Mouse (Mus musculus): ENCODE results near the gene Smtnl1. TPM values are rescaled to one million over a fixed set of nuclear protein-coding genes. Genes with fewer than 3 reads are reported as not detected.

Gene Smtnl1
- total and polyA plus RNA-seq, 3 experiments = not detected

DNA sequence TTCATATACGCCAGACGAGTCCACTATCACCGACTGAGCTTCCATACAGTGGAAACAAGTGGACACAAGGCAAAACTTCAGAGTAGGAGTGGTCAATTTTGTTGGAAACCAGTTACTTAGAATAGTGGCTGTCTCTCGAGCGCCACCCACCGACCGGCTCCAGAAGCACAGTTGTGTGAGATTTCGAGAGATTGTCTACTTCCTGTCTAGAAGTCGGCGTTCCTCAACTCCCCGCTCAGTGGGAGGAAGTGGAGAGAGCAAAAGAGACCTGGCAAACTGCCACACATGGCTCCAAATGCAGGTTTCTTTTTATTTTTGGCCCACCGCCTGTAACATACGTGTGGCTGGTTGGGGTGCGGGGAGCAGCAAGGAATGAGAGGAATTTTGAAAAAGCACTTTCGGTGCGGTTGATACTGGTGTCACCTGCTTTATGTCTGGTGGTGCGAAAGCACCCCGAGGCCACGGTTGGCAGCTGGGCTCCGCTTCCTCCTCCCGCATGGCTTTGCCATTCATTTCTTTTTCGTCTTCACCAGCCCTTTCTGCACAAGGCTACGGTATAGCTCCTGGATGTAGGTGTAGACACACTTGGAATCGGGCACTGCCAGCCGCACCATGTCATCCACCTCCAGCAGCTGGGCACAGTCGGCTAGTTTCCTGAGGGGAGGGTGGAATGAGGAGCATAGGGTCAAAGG is 11.4 kb downstream of the Smtnl1 start (continued):
- TF ChIP-seq MYB (IDR thresholded peaks at IDR 0.05; ENCODE audit: low read depth, low read length) = no peak
- TF ChIP-seq GABPA (IDR thresholded peaks at IDR 0.05; ENCODE audit: low read depth, low read length) = no peak
- TF ChIP-seq POLR2AphosphoS2 (IDR thresholded peaks at IDR 0.05; ENCODE audit: low read length) = no peak
- 0 out of 2 replicates have a peak, but pooled peaks have one; percentile 24 for TF ChIP-seq MEF2A (IDR thresholded peaks at IDR 0.05; ENCODE audit: extremely low read depth, insufficient replicate concordance, low read depth, low read length, poor library complexity, severe bottlenecking)
- peak in 1 of 2 experiments; percentile 25; a peak in 2 of 4 replicates for TF ChIP-seq EP300 (IDR thresholded peaks at IDR 0.05; ENCODE audit: low read depth in 1 of 2, low read length in 2 of 2)
- TF ChIP-seq POLR2AphosphoS5 (IDR thresholded peaks at IDR 0.05; ENCODE audit: borderline replicate concordance, low read depth, low read length) = no peak
- TF ChIP-seq BHLHE40 (IDR thresholded peaks at IDR 0.05; ENCODE audit: borderline replicate concordance, low read depth, low read length) = peak; percentile 40; the same call in 1 of the 2 replicates

GRCm38 (mm10) chr2:84810526-84810885 is 11.9 kb downstream of the Smtnl1 start:
- no peak overlapping the region for H3K4me3 ChIP-seq (ENCODE audit: control insufficient read depth in 1 of 2, insufficient read depth in 1 of 2, low read depth in 2 of 2, low read length in 2 of 2)
- no peaks in the 10 kb centered on the region for H3K9me3 ChIP-seq (replicated peaks; ENCODE audit: insufficient read depth, low read length)
- no peak overlapping the region for H3K27ac ChIP-seq (ENCODE audit: control insufficient read depth, low read depth, low read length)
- no peaks in the 10 kb centered on the region for H3K79me2 ChIP-seq (ENCODE audit: control insufficient read depth, insufficient read depth, low read length, poor library complexity)
- H3K9ac ChIP-seq (ENCODE audit: control insufficient read depth, low read depth, low read length, poor library complexity, severe bottlenecking) = no peak overlapping the region
- H3K27me3 ChIP-seq (ENCODE audit: control insufficient read depth in 1 of 2, insufficient read depth in 2 of 2, low read length in 2 of 2) = no peaks in the 10 kb centered on the region
- TF ChIP-seq ZKSCAN1 (IDR thresholded peaks at IDR 0.05; ENCODE audit: low read depth, low read length) (no peak), ZMIZ1 (IDR thresholded peaks at IDR 0.05; ENCODE audit: low read depth, low read length) (no peak), RCOR1 (IDR thresholded peaks at IDR 0.05; ENCODE audit: low read depth, low read length) (no peak), E2F4 (IDR thresholded peaks at IDR 0.05; ENCODE audit: borderline replicate concordance, low read depth, low read length) (no peak), MXI1 (IDR thresholded peaks at IDR 0.05; ENCODE audit: low read depth, low read length) (no peak), GABPA (IDR thresholded peaks at IDR 0.05; ENCODE audit: low read depth, low read length) (no peak), USF1 (IDR thresholded peaks at IDR 0.05; ENCODE audit: low read depth, low read length) (no peak), POLR2AphosphoS5 (IDR thresholded peaks at IDR 0.05; ENCODE audit: borderline replicate concordance, low read depth, low read length) (no peak), POLR2A (IDR thresholded peaks at IDR 0.05; ENCODE audit: control insufficient read depth in 1 of 2, insufficient read depth in 1 of 2, low read depth in 1 of 2, low read length in 2 of 2, poor library complexity in 1 of 2) (no peak), POLR2AphosphoS2 (IDR thresholded peaks at IDR 0.05; ENCODE audit: low read length) (no peak), MAZ (IDR thresholded peaks at IDR 0.05; ENCODE audit: low read depth, low read length) (no peak), KAT2A (conservative IDR thresholded peaks at IDR 0.05; ENCODE audit: low read depth, low read length) (no peak), USF2 (IDR thresholded peaks at IDR 0.05; ENCODE audit: borderline replicate concordance in 1 of 2, insufficient read depth in 1 of 2, low read depth in 1 of 2, low read length in 2 of 2) (no peak), MAFK (IDR thresholded peaks at IDR 0.05; ENCODE audit: borderline replicate concordance, low read depth, low read length) (no peak), NELFE (IDR thresholded peaks at IDR 0.05; ENCODE audit: low read depth, low read length) (no peak)
- H3K4me1 ChIP-seq (ENCODE audit: control insufficient read depth in 1 of 2, insufficient read depth in 2 of 2, low read length in 2 of 2) = peaks cover 4 to 15% of the 10 kb centered on the region in 2 experiments; a peak in 3 of 4 replicates
- H3K36me3 ChIP-seq (ENCODE audit: control insufficient read depth in 1 of 2, insufficient read depth in 2 of 2, low read length in 2 of 2) = peaks cover 0 to 15% of the 10 kb centered on the region in 2 experiments; a peak in 2 of 4 replicates
- DNase-seq (ENCODE audit: low read depth, low spot score) = no peak

Measured in MEL (cell line).